Comparison of ENCODE assay signal across 26 mouse cellular contexts in genomic region chr1:182711360-182711933, GRCm38 (mm10). TPM values are rescaled to one million over a fixed set of nuclear protein-coding genes. Genes with fewer than 3 reads are reported as not detected.
DNase-seq lines count a peak whose midpoint lies in the region; ATAC-seq lines count a peak whose summit lies in the region.
"Had no signal": no experiment of that assay in that cellular context is flagged by ENCODE, and none has a peak within 500 bp of the region (broad histone marks: within the 10 kb centered on the region; RNA-seq: fewer than 3 reads in every experiment).

No protein-coding gene starts in this region.

- H3K36me3 ChIP-seq in forebrain, embryonic 12.5 days (replicated peaks): no peaks in the 10 kb centered on the region
- H3K36me3 ChIP-seq in forebrain, embryonic 10.5 days (replicated peaks): no peaks in the 10 kb centered on the region
- H3K36me3 ChIP-seq in hindbrain, embryonic 14.5 days (replicated peaks; ENCODE audit: control insufficient read depth, insufficient read depth): no peaks in the 10 kb centered on the region
- H3K36me3 ChIP-seq in hindbrain, embryonic 10.5 days: no peaks in the 10 kb centered on the region
- H3K36me3 ChIP-seq in midbrain, embryonic 14.5 days (ENCODE audit: control insufficient read depth, insufficient read depth, low read length): no peaks in the 10 kb centered on the region
- H3K36me3 ChIP-seq: embryonic facial prominence, embryonic 12.5 days; G1E; heart, embryonic 10.5 days; lung, embryonic 15.5 days; neural tube, embryonic 13.5 days had no signal

- no peak for DNase-seq in forebrain, embryonic 10.5 days (ENCODE audit: extremely low spot score, low spot score)
- no peak for DNase-seq in hindbrain, embryonic 14.5 days (ENCODE audit: low spot score)
- no peak for DNase-seq in hindbrain, embryonic 10.5 days (ENCODE audit: low spot score)
- peak; percentile 37 for DNase-seq in midbrain, embryonic 14.5 days
- DNase-seq in kidney, postnatal 4 days: no peak
- DNase-seq: adrenal gland, postnatal 14 days; cerebellum, adult 18-20 months; cerebellum, postnatal 36 days; gastrocnemius, postnatal 25 days; heart, postnatal 10 days; kidney, adult 2 months; kidney, postnatal 10 days; thymus, postnatal 25 days had no signal

- no peaks in the 10 kb centered on the region for H3K27me3 ChIP-seq in forebrain, embryonic 12.5 days
- no peaks in the 10 kb centered on the region for H3K27me3 ChIP-seq in forebrain, embryonic 10.5 days (ENCODE audit: poor library complexity, severe bottlenecking)
- no peaks in the 10 kb centered on the region for H3K27me3 ChIP-seq in hindbrain, embryonic 14.5 days (ENCODE audit: control insufficient read depth, insufficient read depth, low read length)
- H3K27me3 ChIP-seq in hindbrain, embryonic 10.5 days (ENCODE audit: insufficient read depth, poor library complexity, severe bottlenecking): no peaks in the 10 kb centered on the region
- no peaks in the 10 kb centered on the region for H3K27me3 ChIP-seq in midbrain, embryonic 14.5 days (ENCODE audit: control insufficient read depth, insufficient read depth, low read length)
- H3K27me3 ChIP-seq: embryonic facial prominence, embryonic 12.5 days; lung, embryonic 15.5 days; neural tube, embryonic 13.5 days had no signal

- H3K9ac ChIP-seq in forebrain, embryonic 12.5 days: no peak overlapping the region
- no peak overlapping the region for H3K9ac ChIP-seq in hindbrain, embryonic 14.5 days
- H3K9ac ChIP-seq in midbrain, embryonic 14.5 days (replicated peaks; ENCODE audit: low read length): no peak overlapping the region
- H3K9ac ChIP-seq: embryonic facial prominence, embryonic 12.5 days; liver, embryonic 14.5 days; lung, embryonic 15.5 days; neural tube, embryonic 13.5 days had no signal

- H3K4me2 ChIP-seq in forebrain, embryonic 12.5 days: no peak overlapping the region
- H3K4me2 ChIP-seq in hindbrain, embryonic 14.5 days (replicated peaks): no peak overlapping the region
- no peak overlapping the region for H3K4me2 ChIP-seq in midbrain, embryonic 14.5 days (ENCODE audit: low read length)
- H3K4me2 ChIP-seq: embryonic facial prominence, embryonic 12.5 days; lung, embryonic 15.5 days; neural tube, embryonic 13.5 days had no signal

- H3K27ac ChIP-seq in forebrain, embryonic 12.5 days: no peak overlapping the region
- no peak overlapping the region for H3K27ac ChIP-seq in forebrain, embryonic 10.5 days
- H3K27ac ChIP-seq in hindbrain, embryonic 14.5 days: 0 out of 2 replicates have a peak overlapping the region, but pooled peaks have one; percentile 26
- no peak overlapping the region for H3K27ac ChIP-seq in hindbrain, embryonic 10.5 days
- peak overlapping the region; percentile 16 for H3K27ac ChIP-seq in midbrain, embryonic 14.5 days (replicated peaks; ENCODE audit: low read depth, low read length)
- H3K27ac ChIP-seq: embryonic facial prominence, embryonic 12.5 days; heart, embryonic 10.5 days; liver, embryonic 14.5 days; lung, embryonic 15.5 days; macrophage; neural tube, embryonic 13.5 days had no signal

- peaks cover 10% of the 10 kb centered on the region for H3K4me1 ChIP-seq in forebrain, embryonic 12.5 days
- peaks cover 7% of the 10 kb centered on the region for H3K4me1 ChIP-seq in forebrain, embryonic 10.5 days
- H3K4me1 ChIP-seq in hindbrain, embryonic 14.5 days (replicated peaks; ENCODE audit: control insufficient read depth, insufficient read depth, low read length): 0 out of 2 replicates have a peak, but pooled peaks cover 5% of the 10 kb centered on the region
- peaks cover 10% of the 10 kb centered on the region for H3K4me1 ChIP-seq in hindbrain, embryonic 10.5 days (replicated peaks)
- peaks cover 12% of the 10 kb centered on the region; the same call in 1 of the 2 replicates for H3K4me1 ChIP-seq in midbrain, embryonic 14.5 days (ENCODE audit: control insufficient read depth, insufficient read depth, low read length)
- H3K4me1 ChIP-seq: lung, embryonic 15.5 days; neural tube, embryonic 13.5 days had no signal

- peaks cover 3% of the 10 kb centered on the region; the same call in 1 of the 2 replicates for H3K9me3 ChIP-seq in forebrain, embryonic 12.5 days
- peaks cover 8% of the 10 kb centered on the region; the same call in 1 of the 2 replicates for H3K9me3 ChIP-seq in forebrain, embryonic 10.5 days
- no peaks in the 10 kb centered on the region for H3K9me3 ChIP-seq in hindbrain, embryonic 14.5 days (ENCODE audit: control insufficient read depth, low read length)
- H3K9me3 ChIP-seq in hindbrain, embryonic 10.5 days: no peaks in the 10 kb centered on the region
- no peaks in the 10 kb centered on the region for H3K9me3 ChIP-seq in midbrain, embryonic 14.5 days (ENCODE audit: control insufficient read depth, low read length)
- H3K9me3 ChIP-seq: embryonic facial prominence, embryonic 12.5 days; heart, embryonic 10.5 days; lung, embryonic 15.5 days had no signal

- ATAC-seq in forebrain, embryonic 12.5 days (ENCODE audit: low FRiP score): peak; percentile 9; the same call in 1 of the 2 replicates
- no peak for ATAC-seq in hindbrain, embryonic 14.5 days (ENCODE audit: low FRiP score)
- no peak; the same call in 1 of the 2 replicates for ATAC-seq in midbrain, embryonic 14.5 days (ENCODE audit: low FRiP score, low TSS enrichment)
- no peak for ATAC-seq in monocyte, adult 5-6 weeks (replicated peaks; ENCODE audit: insufficient number of reproducible peaks, low FRiP score, low TSS enrichment, poor library complexity, severe bottlenecking)
- ATAC-seq: inflammation-experienced regulatory T-cells, adult 6 months had no signal

- 44% methylated on average over 7 of the region's 7 CpGs for WGBS in forebrain, embryonic 12.5 days
- WGBS in forebrain, embryonic 10.5 days: 47% methylated on average over 7 of the region's 7 CpGs
- WGBS in hindbrain, embryonic 14.5 days: 47% methylated on average over 7 of the region's 7 CpGs
- WGBS in hindbrain, embryonic 10.5 days: 49% methylated on average over 7 of the region's 7 CpGs
- WGBS in midbrain, embryonic 14.5 days: 35% methylated on average over 7 of the region's 7 CpGs

- no peak overlapping the region for H3K4me3 ChIP-seq in forebrain, embryonic 12.5 days (replicated peaks)
- no peak overlapping the region for H3K4me3 ChIP-seq in forebrain, embryonic 10.5 days
- H3K4me3 ChIP-seq in hindbrain, embryonic 14.5 days (replicated peaks; ENCODE audit: low read length): no peak overlapping the region
- no peak overlapping the region for H3K4me3 ChIP-seq in hindbrain, embryonic 10.5 days
- no peak overlapping the region for H3K4me3 ChIP-seq in midbrain, embryonic 14.5 days (replicated peaks; ENCODE audit: low read depth, low read length)
- H3K4me3 ChIP-seq: embryonic facial prominence, embryonic 12.5 days; erythroblast, embryonic 14.5 days; heart, embryonic 10.5 days; lung, embryonic 15.5 days; neural tube, embryonic 13.5 days had no signal

RNA-seq across cellular contexts. Expression of gene Ccdc185, which starts 37.5 kb away (rescaled TPM):
- polyA plus RNA-seq in forebrain, embryonic 12.5 days (2016; fragmentation: Nextera tagmentation; extraction: Ambion mirVana): not detected in 2 replicates
- not detected in 2 replicates for polyA plus RNA-seq in forebrain, embryonic 10.5 days (2016; fragmentation: Nextera tagmentation; extraction: Ambion mirVana)
- not detected in 2 replicates for polyA plus RNA-seq in hindbrain, embryonic 14.5 days (2014; fragmentation: Nextera tagmentation; extraction: Ambion mirVana)
- polyA plus RNA-seq in hindbrain, embryonic 10.5 days (2016; fragmentation: Nextera tagmentation; extraction: Ambion mirVana): not detected in 2 replicates
- not detected in 2 replicates for polyA plus RNA-seq in midbrain, embryonic 14.5 days (2014; fragmentation: Nextera tagmentation; extraction: Ambion mirVana)
- total RNA-seq in monocyte, adult 5-6 weeks (2017): 0.67 TPM in 1 of 3 replicates, not detected in the others
- total RNA-seq: adrenal gland, postnatal 14 days; gastrocnemius, postnatal 25 days; heart, postnatal 10 days; left cerebral cortex, postnatal 25 days had no signal
- polyA plus RNA-seq: embryonic facial prominence, embryonic 12.5 days; erythroblast, embryonic 14.5 days; G1E; inflammation-experienced regulatory T-cells, adult 6 months; limb, embryonic 14.5 days; liver, embryonic 14.5 days; lung, embryonic 15.5 days; macrophage; neural tube, embryonic 13.5 days had no signal

RNA-seq across cellular contexts. Expression of gene Susd4, which starts 52.2 kb away (rescaled TPM):
- 19.3 and 21.6 TPM in 2 replicates for polyA plus RNA-seq in forebrain, embryonic 12.5 days (2016; fragmentation: Nextera tagmentation; extraction: Ambion mirVana)
- polyA plus RNA-seq in forebrain, embryonic 10.5 days (2016; fragmentation: Nextera tagmentation; extraction: Ambion mirVana): 10.5 and 13.9 TPM in 2 replicates
- polyA plus RNA-seq in hindbrain, embryonic 14.5 days (2014; fragmentation: Nextera tagmentation; extraction: Ambion mirVana): 73.9 and 83.9 TPM in 2 replicates
- polyA plus RNA-seq in hindbrain, embryonic 10.5 days (2016; fragmentation: Nextera tagmentation; extraction: Ambion mirVana): 16.3 and 22.3 TPM in 2 replicates
- polyA plus RNA-seq in midbrain, embryonic 14.5 days (2014; fragmentation: Nextera tagmentation; extraction: Ambion mirVana): 71.0 and 75.4 TPM in 2 replicates
- not detected in 3 replicates for total RNA-seq in monocyte, adult 5-6 weeks (2017)
- total RNA-seq: G1E had no signal
- polyA plus RNA-seq: erythroblast, embryonic 14.5 days; G1E; macrophage had no signal

Comparison
In these comparisons a context has a peak if more than half of its experiments do, and no peak if none do; other contexts are left out.
1. H3K27ac ChIP-seq: peak in hindbrain, embryonic 14.5 days (single experiment) and midbrain, embryonic 14.5 days (single experiment); none in forebrain, embryonic 12.5 days (single experiment), forebrain, embryonic 10.5 days (single experiment) and hindbrain, embryonic 10.5 days (single experiment).